Mouse (Mus musculus) liver, embryonic 11.5 days (tissue): ENCODE measurements around the gene Cage1. TPM values are rescaled to one million over a fixed set of nuclear protein-coding genes. Genes with fewer than 3 reads are reported as not detected.

ENCODE experiments used
- ATAC-seq: fragments of 200-750 bp; cut with Nextera tagmentation; replicated peaks from 2 replicates; pipeline ENCODE4 v1.8.0; 2017; ENCODE audit warnings: moderate number of reproducible peaks, mild to moderate bottlenecking, moderate TSS enrichment, moderate library complexity; ENCODE audit not compliant: low FRiP score
- DNase-seq: peaks from one replicate; pipeline ENCODE4 v3.0.0-alpha.2; 2017; ENCODE audit warnings: low spot score
- H3K27ac ChIP-seq: fragments of 300-500 bp; sonication (generic); 2 replicates; pipeline ENCODE4 v1.5.1; 2014; ENCODE audit warnings: mild to moderate bottlenecking, low read depth, low read length, control low read depth
- H3K27me3 ChIP-seq: fragments of 300-500 bp; sonication (generic); replicated peaks from 2 replicates; pipeline ENCODE4 v1.6.1; 2014; ENCODE audit warnings: low read length, mixed read lengths; ENCODE audit not compliant: control insufficient read depth, insufficient read depth
- H3K36me3 ChIP-seq: fragments of 300-500 bp; sonication (generic); 2 replicates; pipeline ENCODE4 v1.6.1; 2014; ENCODE audit warnings: mild to moderate bottlenecking, low read length, moderate library complexity, mixed read lengths; ENCODE audit not compliant: control insufficient read depth, insufficient read depth
- H3K4me1 ChIP-seq: fragments of 300-500 bp; sonication (generic); replicated peaks from 2 replicates; pipeline ENCODE4 v1.6.1; 2014; ENCODE audit warnings: low read length, mixed read lengths; ENCODE audit not compliant: control insufficient read depth, insufficient read depth
- H3K4me2 ChIP-seq: fragments of 300-500 bp; sonication (generic); 2 replicates; pipeline ENCODE4 v1.6.1; 2014; ENCODE audit warnings: mild to moderate bottlenecking, control low read depth, moderate library complexity
- H3K4me3 ChIP-seq: fragments of 300-500 bp; sonication (generic); 2 replicates; pipeline ENCODE4 v1.5.1; 2014; ENCODE audit warnings: low read depth, low read length, control low read depth
- H3K9ac ChIP-seq: fragments of 300-500 bp; sonication (generic); 2 replicates; pipeline ENCODE4 v1.6.1; 2014; ENCODE audit warnings: low read depth, low read length, control low read depth
- H3K9me3 ChIP-seq: fragments of 300-500 bp; sonication (generic); 2 replicates; pipeline ENCODE4 v1.6.1; 2016; ENCODE audit warnings: low read length, inconsistent platforms, mixed read lengths; ENCODE audit not compliant: control insufficient read depth
- WGBS: fragments of 180-500 bp; shearing (Covaris S2); extraction: QIAGEN DNeasy Blood & Tissue Kit; methylation state at CpG from one replicate; pipeline ENCODE4 v1.1.7; 2014; 5-methylcytosine and 5-hydroxymethylcytosine counted together
- polyA plus RNA-seq: library from polyadenylated mRNA; unstranded; fragments of >200 nt; fragmentation: Nextera tagmentation; extraction: Ambion mirVana; gene quantifications from 2 replicates; pipeline ENCODE4 v1.2.1, GENCODE M21; 2014

Cage1 gene
- polyA plus RNA-seq, 1 experiment from 2014 or later = 0.96 TPM

- Histone ChIP-seq H3K9me3 (no peaks in the 10 kb centered on the region), H3K27me3 (no peaks in the 10 kb centered on the region), H3K9ac (no peak overlapping the region), H3K4me3 (no peak overlapping the region), H3K36me3 (peaks cover 49% of the 10 kb centered on the region), H3K4me2 (no peak overlapping the region), H3K4me1 (no peaks in the 10 kb centered on the region), H3K27ac (no peak overlapping the region)
- DNase-seq (no peak), ATAC-seq (no peak)
- 91% methylated on average over 10 of the region's 10 CpGs for WGBS
These were observed 56.5 kb downstream of the Cage1 start for GRCm38 (mm10) chr13:37980346-37980745.

- no peak overlapping the region for H3K27ac ChIP-seq
- no peak overlapping the region for H3K4me2 ChIP-seq
- H3K9ac ChIP-seq = no peak overlapping the region
- H3K9me3 ChIP-seq = no peaks in the 10 kb centered on the region
- no peak for ATAC-seq
- 92% methylated on average over 12 of the region's 12 CpGs for WGBS
- H3K27me3 ChIP-seq = no peaks in the 10 kb centered on the region
- no peaks in the 10 kb centered on the region for H3K4me1 ChIP-seq
- no peak overlapping the region for H3K4me3 ChIP-seq
- DNase-seq = no peak
- H3K36me3 ChIP-seq = peaks cover 45% of the 10 kb centered on the region
These were observed 57.4 kb downstream of the Cage1 start for GRCm38 (mm10) chr13:37979506-37979905.

- Histone ChIP-seq H3K27ac (no peak overlapping the region), H3K9ac (no peak overlapping the region), H3K4me1 (no peaks in the 10 kb centered on the region; the same call in 1 of the 2 replicates), H3K4me2 (no peak overlapping the region), H3K27me3 (no peaks in the 10 kb centered on the region), H3K9me3 (no peaks in the 10 kb centered on the region), H3K4me3 (no peak overlapping the region), H3K36me3 (peaks cover 21% of the 10 kb centered on the region)
- ATAC-seq (no peak), DNase-seq (no peak)
- 86% methylated on average over 5 of the region's 5 CpGs for WGBS
These were observed 62.1 kb downstream of the Cage1 start for GRCm38 (mm10) chr13:37974731-37975130.

- ATAC-seq (no peak), DNase-seq (no peak)
- Histone ChIP-seq H3K36me3 (peaks cover 16% of the 10 kb centered on the region), H3K4me3 (no peak overlapping the region), H3K27ac (no peak overlapping the region), H3K9me3 (no peaks in the 10 kb centered on the region), H3K9ac (no peak overlapping the region), H3K27me3 (no peaks in the 10 kb centered on the region), H3K4me1 (peaks cover 2% of the 10 kb centered on the region), H3K4me2 (no peak overlapping the region)
- 84% methylated on average over 6 of the region's 6 CpGs for WGBS
These were observed 62.8 kb downstream of the Cage1 start for GRCm38 (mm10) chr13:37974036-37974435.

GRCm38 (mm10) chr13:37970887-37971530 lies 65.9 kb downstream of the Cage1 start:
- H3K9ac ChIP-seq = no peak overlapping the region
- WGBS = 79% methylated on average over 11 of the region's 11 CpGs
- H3K9me3 ChIP-seq = no peaks in the 10 kb centered on the region
- DNase-seq (no peak), ATAC-seq (no peak)
- peaks cover 1% of the 10 kb centered on the region for H3K36me3 ChIP-seq
- H3K27ac ChIP-seq = no peak overlapping the region
- no peak overlapping the region for H3K4me2 ChIP-seq
- peaks cover 14% of the 10 kb centered on the region for H3K4me1 ChIP-seq
- no peaks in the 10 kb centered on the region for H3K27me3 ChIP-seq
- H3K4me3 ChIP-seq = no peak overlapping the region

GRCm38 (mm10) chr13:37969988-37970387 lies 66.9 kb downstream of the Cage1 start:
- WGBS = 52% methylated on average over 8 of the region's 8 CpGs
- no peak overlapping the region for H3K9ac ChIP-seq

GRCm38 (mm10) chr13:37969337-37969736 lies 67.5 kb downstream of the Cage1 start:
- Histone ChIP-seq H3K9ac (no peak overlapping the region), H3K4me2 (0 out of 2 replicates have a peak overlapping the region, but pooled peaks have one; percentile 10), H3K4me3 (no peak overlapping the region), H3K36me3 (no peaks in the 10 kb centered on the region), H3K9me3 (no peaks in the 10 kb centered on the region), H3K27ac (no peak overlapping the region), H3K4me1 (peaks cover 31% of the 10 kb centered on the region), H3K27me3 (no peaks in the 10 kb centered on the region)
- peak; percentile 86 for DNase-seq
- no peak for ATAC-seq
- 11% methylated on average over 14 of the region's 14 CpGs for WGBS

More at GRCm38 (mm10) chr13:37969988-37970387, 66.9 kb downstream of the Cage1 start:
- no peaks in the 10 kb centered on the region for H3K27me3 ChIP-seq
- ATAC-seq (no peak), DNase-seq (no peak)
- H3K4me3 ChIP-seq = no peak overlapping the region
- H3K36me3 ChIP-seq = no peaks in the 10 kb centered on the region
- peaks cover 24% of the 10 kb centered on the region for H3K4me1 ChIP-seq
- no peak overlapping the region for H3K27ac ChIP-seq
- H3K4me2 ChIP-seq = no peak overlapping the region
- H3K9me3 ChIP-seq = no peaks in the 10 kb centered on the region

GRCm38 (mm10) chr13:37967565-37967964 lies 69.3 kb downstream of the Cage1 start:
- H3K27ac ChIP-seq = no peak overlapping the region
- no peaks in the 10 kb centered on the region for H3K27me3 ChIP-seq
- WGBS = 67% methylated on average over 10 of the region's 10 CpGs
- H3K4me3 ChIP-seq = no peak overlapping the region
- H3K4me1 ChIP-seq = peaks cover 38% of the 10 kb centered on the region
- H3K9me3 ChIP-seq = no peaks in the 10 kb centered on the region
- H3K36me3 ChIP-seq = no peaks in the 10 kb centered on the region
- H3K4me2 ChIP-seq = no peak overlapping the region
- no peak overlapping the region for H3K9ac ChIP-seq
- ATAC-seq (no peak), DNase-seq (no peak)

GRCm38 (mm10) chr13:37967052-37967437 lies 69.8 kb downstream of the Cage1 start:
- H3K9ac ChIP-seq = no peak overlapping the region

More at GRCm38 (mm10) chr13:37967052-37967437, 69.8 kb downstream of the Cage1 start:
- H3K4me1 ChIP-seq = peaks cover 38% of the 10 kb centered on the region
- no peaks in the 10 kb centered on the region for H3K27me3 ChIP-seq
- ATAC-seq = no peak
- 56% methylated on average over 12 of the region's 12 CpGs for WGBS
- DNase-seq = no peak
- no peak overlapping the region for H3K27ac ChIP-seq
- no peaks in the 10 kb centered on the region for H3K36me3 ChIP-seq
- H3K4me3 ChIP-seq = no peak overlapping the region
- H3K9me3 ChIP-seq = no peaks in the 10 kb centered on the region
- no peak overlapping the region for H3K4me2 ChIP-seq
